Mouse (Mus musculus) intestine, postnatal 0 days (tissue): ENCODE measurements around the gene Pgam2. TPM values are rescaled to one million over a fixed set of nuclear protein-coding genes. Genes with fewer than 3 reads are reported as not detected.
"Not testable (repeated sequence)": the region's sequence is repeated elsewhere in the genome, so short reads cannot be mapped to it uniquely, and the experiment has no call there.

ENCODE experiments used
- ATAC-seq: fragments of 200-750 bp; cut with Nextera tagmentation; 2 replicates; pipeline ENCODE4 v1.8.0; 2017; ENCODE audit warnings: mild to moderate bottlenecking, moderate TSS enrichment, moderate library complexity
- H3K27ac ChIP-seq: fragments of 300-500 bp; sonication (generic); 2 replicates; pipeline ENCODE4 v1.5.1; 2014; ENCODE audit warnings: mild to moderate bottlenecking, low read depth, low read length, moderate library complexity
- H3K27me3 ChIP-seq: fragments of 300-500 bp; sonication (generic); replicated peaks from 2 replicates; pipeline ENCODE4 v1.6.1; 2014; ENCODE audit warnings: low read length, mixed read lengths; ENCODE audit not compliant: control insufficient read depth, insufficient read depth
- H3K36me3 ChIP-seq: fragments of 300-500 bp; sonication (generic); 2 replicates; pipeline ENCODE4 v1.6.1; 2014; ENCODE audit warnings: mild to moderate bottlenecking, moderate library complexity; ENCODE audit not compliant: control insufficient read depth, insufficient read depth
- H3K4me1 ChIP-seq: fragments of 300-500 bp; sonication (generic); replicated peaks from 2 replicates; pipeline ENCODE4 v1.6.1; 2014; ENCODE audit warnings: antibody characterized with exemption, low read length, mixed read lengths; ENCODE audit not compliant: control insufficient read depth, insufficient read depth
- H3K4me2 ChIP-seq: fragments of 300-500 bp; sonication (generic); replicated peaks from 2 replicates; pipeline ENCODE4 v1.6.1; 2014; ENCODE audit warnings: low read depth, mild to moderate bottlenecking, moderate library complexity
- H3K4me3 ChIP-seq: fragments of 300-500 bp; sonication (generic); 2 replicates; pipeline ENCODE4 v1.5.1; 2014; ENCODE audit warnings: low read depth, low read length
- H3K9ac ChIP-seq: fragments of 300-500 bp; sonication (generic); 2 replicates; pipeline ENCODE4 v1.6.1; 2014; ENCODE audit warnings: mild to moderate bottlenecking, low read depth, low read length
- H3K9me3 ChIP-seq: fragments of 300-500 bp; sonication (generic); 2 replicates; pipeline ENCODE4 v1.6.1; 2016; ENCODE audit warnings: mixed run types; ENCODE audit not compliant: control insufficient read depth
- CTCF ChIP-seq: sonication (generic); IDR thresholded peaks from 2 replicates; pipeline ENCODE4 v1.5.1; 2016; ENCODE audit warnings: low read depth, mild to moderate bottlenecking, control low read depth, antibody characterized with exemption, moderate library complexity
- WGBS: fragments of 180-500 bp; shearing (Covaris S2); extraction: QIAGEN DNeasy Blood & Tissue Kit; methylation state at CpG from one replicate; pipeline ENCODE4 v1.1.7; 2014; 5-methylcytosine and 5-hydroxymethylcytosine counted together
- polyA plus RNA-seq: library from polyadenylated mRNA; unstranded; fragments of >200 nt; fragmentation: Nextera tagmentation; extraction: Ambion mirVana; gene quantifications from 2 replicates; pipeline ENCODE4 v1.2.1, GENCODE M21; 2015

Pgam2 gene
- polyA plus RNA-seq, 1 experiment from 2014 or later: 10.1 TPM

DNA sequence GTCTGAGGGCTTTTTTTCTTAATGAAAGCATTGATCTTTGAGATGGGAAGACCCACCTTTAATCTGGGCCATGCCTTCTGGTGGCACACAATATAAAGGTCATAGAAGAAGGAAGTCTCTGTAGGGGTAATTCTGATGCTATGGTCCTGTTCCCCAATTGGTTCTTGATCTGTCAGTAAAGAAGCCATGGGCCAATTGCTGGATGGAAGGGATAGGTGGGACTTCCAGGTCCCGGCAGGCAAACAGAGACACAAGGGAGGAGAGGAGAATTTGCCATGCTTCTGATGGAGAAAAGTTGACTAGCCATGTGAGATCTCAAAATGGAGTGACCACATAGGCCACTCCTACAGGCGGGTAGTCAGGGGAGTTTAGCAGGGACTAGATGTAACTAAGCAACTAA lies 15.7 kb upstream of the Pgam2 start:
- Histone ChIP-seq H3K9me3 (no peaks in the 10 kb centered on the region), H3K36me3 (no peaks in the 10 kb centered on the region), H3K4me2 (no peak overlapping the region), H3K9ac (no peak overlapping the region), H3K27ac (no peak overlapping the region), H3K4me1 (no peaks in the 10 kb centered on the region), H3K4me3 (no peak overlapping the region), H3K27me3 (no peaks in the 10 kb centered on the region)
- TF ChIP-seq CTCF: no peak
- ATAC-seq: no peak
- WGBS: 71% methylated on average over 2 of the region's 2 CpGs

DNA sequence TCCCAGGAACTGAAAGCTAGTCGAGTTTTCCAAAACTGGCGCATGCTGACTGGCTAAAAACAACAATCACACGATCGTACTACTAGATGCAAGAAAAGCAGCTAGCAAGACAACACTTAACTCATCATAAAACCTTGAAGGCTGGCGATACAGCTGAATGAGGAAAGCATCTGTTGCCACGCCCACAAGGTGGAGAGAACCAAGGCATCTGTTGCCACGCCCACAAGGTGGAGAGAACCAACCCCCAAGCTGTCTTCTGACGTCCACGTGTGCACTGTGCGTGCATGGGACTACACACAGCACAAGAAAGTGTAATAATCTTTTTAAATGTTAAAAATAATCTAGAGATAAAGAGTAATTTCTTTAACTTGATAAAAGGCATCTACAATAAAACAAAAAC lies 9.8 kb upstream of the Pgam2 start:
- 72% methylated on average over 10 of the region's 10 CpGs for WGBS
- ATAC-seq: no peak
- no peak for TF ChIP-seq CTCF
- Histone ChIP-seq H3K27me3 (no peaks in the 10 kb centered on the region), H3K4me1 (no peaks in the 10 kb centered on the region), H3K4me2 (no peak overlapping the region), H3K9ac (no peak overlapping the region), H3K4me3 (no peak overlapping the region), H3K36me3 (no peaks in the 10 kb centered on the region), H3K9me3 (no peaks in the 10 kb centered on the region), H3K27ac (no peak overlapping the region)

DNA sequence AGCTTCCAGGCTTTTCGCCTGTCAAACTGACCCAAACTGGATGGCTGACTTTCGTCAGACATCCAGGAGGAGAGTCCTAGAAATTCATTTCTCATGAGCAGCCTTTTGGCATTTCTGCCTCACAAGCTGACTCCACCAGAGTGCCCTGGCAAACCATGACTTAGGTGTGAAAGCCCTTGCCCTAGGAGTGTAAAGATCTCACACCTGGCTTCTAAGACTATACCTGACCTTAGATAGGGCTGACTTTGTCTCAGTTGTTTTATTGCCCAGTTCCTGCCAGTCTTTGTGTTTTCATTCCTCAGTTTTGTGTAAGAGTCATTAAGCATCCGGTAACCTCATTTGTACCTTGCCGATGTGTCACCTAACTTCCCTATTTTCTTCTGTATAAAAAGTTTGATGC lies 6.0 kb upstream of the Pgam2 start:
- 44% methylated on average over 4 of the region's 4 CpGs for WGBS

DNA sequence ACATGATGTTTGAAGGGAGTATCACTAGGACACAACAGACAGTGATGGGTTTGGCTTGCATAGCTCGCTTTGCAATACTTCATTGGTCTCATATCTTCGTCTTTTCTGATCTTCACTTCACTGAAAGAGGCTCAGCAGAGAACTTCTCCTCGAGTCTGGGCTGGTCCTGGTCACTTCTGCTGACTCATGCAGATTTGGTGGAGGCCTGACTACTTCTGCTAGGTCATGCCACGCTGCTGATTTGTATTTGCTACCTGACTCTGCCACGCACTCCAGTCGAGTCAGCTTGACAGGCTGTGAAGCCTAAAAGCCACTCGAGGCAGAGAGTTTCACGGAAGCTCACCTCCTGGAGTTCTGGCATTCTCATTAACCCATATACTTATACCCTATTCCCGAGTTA lies 4.4 kb upstream of the Pgam2 start:
- ATAC-seq: no peak

More for the DNA sequence above, 6.0 kb upstream of the Pgam2 start:
- not testable (repeated sequence) for H3K4me2 ChIP-seq, H3K4me3 ChIP-seq, H3K36me3 ChIP-seq, H3K27ac ChIP-seq, H3K9me3 ChIP-seq, H3K27me3 ChIP-seq, H3K9ac ChIP-seq, H3K4me1 ChIP-seq
- peak; percentile 53; the same call in 1 of the 2 replicates for ATAC-seq

DNA sequence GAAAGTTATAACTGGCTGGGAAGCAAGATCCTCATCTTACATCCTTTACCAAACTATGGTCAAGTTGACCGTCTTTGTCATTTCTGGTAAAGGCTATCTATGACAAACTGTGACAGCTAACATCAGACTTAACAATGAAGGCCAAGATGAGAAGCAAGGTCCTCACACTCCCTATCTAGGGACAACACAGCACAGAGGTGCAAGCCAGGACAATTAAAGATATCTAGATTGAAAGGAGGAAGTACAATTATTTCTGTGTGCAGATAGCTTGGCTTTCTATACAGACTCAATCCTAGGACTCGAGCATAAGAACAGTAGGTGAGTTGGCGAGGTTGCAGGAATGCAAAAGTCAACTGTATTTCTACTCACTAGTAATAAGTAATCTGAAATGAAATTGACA lies 2.2 kb upstream of the Pgam2 start:
- no peaks in the 10 kb centered on the region for H3K9me3 ChIP-seq
- WGBS: 54% methylated on average over 3 of the region's 3 CpGs
- peaks cover 32% of the 10 kb centered on the region for H3K4me1 ChIP-seq
- no peak overlapping the region for H3K4me3 ChIP-seq
- no peak for TF ChIP-seq CTCF
- H3K27ac ChIP-seq: no peak overlapping the region
- no peak overlapping the region for H3K9ac ChIP-seq
- H3K4me2 ChIP-seq: no peak overlapping the region
- ATAC-seq: no peak
- peaks cover 5% of the 10 kb centered on the region; the same call in 1 of the 2 replicates for H3K36me3 ChIP-seq
- H3K27me3 ChIP-seq: no peaks in the 10 kb centered on the region

More for the DNA sequence above, 4.4 kb upstream of the Pgam2 start:
- Histone ChIP-seq H3K9me3 (no peaks in the 10 kb centered on the region), H3K27me3 (no peaks in the 10 kb centered on the region), H3K36me3 (no peaks in the 10 kb centered on the region), H3K4me2 (no peak overlapping the region), H3K4me3 (no peak overlapping the region), H3K9ac (no peak overlapping the region), H3K4me1 (peaks cover 18% of the 10 kb centered on the region; the same call in 1 of the 2 replicates), H3K27ac (no peak overlapping the region)
- 87% methylated on average over 9 of the region's 9 CpGs for WGBS
- no peak for TF ChIP-seq CTCF

DNA sequence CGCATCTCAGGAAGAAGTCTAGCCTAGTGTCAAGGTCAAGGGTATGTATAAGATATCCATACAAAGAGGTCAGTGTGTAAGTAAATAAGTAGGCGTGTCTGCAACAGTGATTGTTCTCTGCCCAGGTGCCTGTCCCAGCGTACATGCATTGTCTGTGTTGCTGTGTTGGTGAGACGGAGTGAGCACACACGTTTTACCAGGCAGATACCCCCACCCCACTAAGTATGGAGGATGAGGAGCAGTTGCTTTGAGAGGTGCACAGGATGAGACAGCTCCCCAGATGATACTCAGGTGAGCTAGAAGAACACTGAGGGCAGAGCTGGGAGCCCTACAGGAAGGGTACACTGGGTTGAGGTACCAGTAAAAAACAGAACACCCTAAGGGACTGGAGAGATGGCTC lies 641 bp upstream of the Pgam2 start:
- Histone ChIP-seq H3K9me3 (no peaks in the 10 kb centered on the region), H3K36me3 (peaks cover 9% of the 10 kb centered on the region; the same call in 1 of the 2 replicates), H3K9ac (no peak overlapping the region), H3K4me2 (no peak overlapping the region), H3K27ac (no peak overlapping the region), H3K4me1 (peaks cover 32% of the 10 kb centered on the region), H3K4me3 (no peak overlapping the region), H3K27me3 (no peaks in the 10 kb centered on the region)
- no peak for ATAC-seq
- WGBS: 43% methylated on average over 5 of the region's 5 CpGs
- no peak for TF ChIP-seq CTCF
